Mouse (Mus musculus) heart, embryonic 16.5 days (tissue): ENCODE measurements around the gene Urad. TPM values are rescaled to one million over a fixed set of nuclear protein-coding genes. Genes with fewer than 3 reads are reported as not detected.

Source experiments
- ATAC-seq: fragments of 200-750 bp; cut with Nextera tagmentation; replicated peaks from 2 replicates; pipeline ENCODE4 v1.8.0; 2017; ENCODE audit warnings: moderate number of reproducible peaks; ENCODE audit not compliant: insufficient read depth, low FRiP score; ENCODE audit errors: extremely low read depth
- H3K27ac ChIP-seq: fragments of 300-500 bp; sonication (generic); 2 replicates; pipeline ENCODE4 v1.5.1; 2014; ENCODE audit warnings: mild to moderate bottlenecking, low read length, control low read depth, moderate library complexity
- H3K27me3 ChIP-seq: fragments of 300-500 bp; sonication (generic); 2 replicates; pipeline ENCODE4 v1.6.1; 2014; ENCODE audit warnings: low read length, mixed read lengths; ENCODE audit not compliant: control insufficient read depth, insufficient read depth
- H3K36me3 ChIP-seq: fragments of 300-500 bp; sonication (generic); 2 replicates; pipeline ENCODE4 v1.6.1; 2014; ENCODE audit not compliant: control insufficient read depth, insufficient read depth
- H3K4me1 ChIP-seq: fragments of 300-500 bp; sonication (generic); 2 replicates; pipeline ENCODE4 v1.6.1; 2014; ENCODE audit warnings: low read length, mixed read lengths; ENCODE audit not compliant: control insufficient read depth, insufficient read depth
- H3K4me2 ChIP-seq: fragments of 300-500 bp; sonication (generic); 2 replicates; pipeline ENCODE4 v1.6.1; 2014; ENCODE audit warnings: low read depth, mild to moderate bottlenecking, control low read depth, low read length
- H3K4me3 ChIP-seq: fragments of 300-500 bp; sonication (generic); 2 replicates; pipeline ENCODE4 v1.5.1; 2014; ENCODE audit warnings: mild to moderate bottlenecking, control low read depth, low read length
- H3K9ac ChIP-seq: fragments of 300-500 bp; sonication (generic); 2 replicates; pipeline ENCODE4 v1.6.1; 2014; ENCODE audit warnings: low read length, control low read depth
- H3K9me3 ChIP-seq: fragments of 300-500 bp; sonication (generic); replicated peaks from 2 replicates; pipeline ENCODE4 v1.6.1; 2016; ENCODE audit warnings: low read length; ENCODE audit not compliant: control insufficient read depth
- WGBS: fragments of 180-500 bp; shearing (Covaris S2); extraction: QIAGEN DNeasy Blood & Tissue Kit; methylation state at CpG from one replicate; pipeline ENCODE4 v1.1.7; 2014; 5-methylcytosine and 5-hydroxymethylcytosine counted together
- polyA plus RNA-seq: library from polyadenylated mRNA; unstranded; fragments of >200 nt; fragmentation: Nextera tagmentation; extraction: Ambion mirVana; gene quantifications from 2 replicates; pipeline ENCODE4 v1.2.1, GENCODE M21; 2015

The Urad gene
- polyA plus RNA-seq, 1 experiment from 2014 or later: not detected

DNA sequence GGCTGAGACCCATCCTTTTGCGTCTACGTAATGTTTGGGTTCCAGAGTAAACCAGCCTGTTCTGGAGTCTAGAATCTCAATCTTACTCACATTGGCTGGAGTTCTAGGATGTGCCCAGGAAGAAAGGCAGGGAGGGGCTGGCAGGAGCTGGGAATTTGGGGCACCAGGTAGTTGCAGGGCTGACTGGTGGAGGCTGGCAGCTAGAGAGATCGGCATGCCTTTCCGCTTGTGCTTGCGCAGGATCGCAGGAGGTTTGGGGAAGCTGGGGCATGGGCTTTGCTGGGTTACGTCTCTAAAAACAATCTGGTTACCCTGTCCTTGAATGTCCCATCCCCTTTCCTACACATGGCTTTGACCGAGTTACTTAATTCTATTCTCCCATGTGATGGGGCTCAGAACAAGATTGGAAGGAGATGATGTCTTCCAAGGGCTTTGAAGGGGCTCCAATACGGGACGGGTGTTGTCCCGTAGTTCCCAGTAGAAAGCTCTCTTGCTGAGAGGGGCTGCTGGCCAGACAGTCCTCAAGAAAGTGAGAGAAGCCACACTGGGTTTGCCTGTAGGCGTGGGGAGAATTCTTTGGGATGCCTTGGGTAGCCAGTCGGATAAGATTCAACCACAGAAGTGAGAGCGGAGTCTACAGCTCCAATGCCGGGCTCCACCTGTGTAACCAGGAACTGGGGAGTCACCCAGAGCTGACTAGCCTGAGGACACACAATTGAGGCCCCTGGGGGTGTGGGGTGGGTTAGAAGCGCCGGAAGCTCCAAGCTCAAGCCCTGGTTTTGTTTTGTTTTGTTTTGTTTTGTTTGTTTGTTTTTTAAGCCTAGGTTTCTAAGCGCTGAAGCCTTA is 45.3 kb downstream of the Urad start:
- H3K36me3 ChIP-seq: no peaks in the 10 kb centered on the region
- H3K27ac ChIP-seq: no peak overlapping the region
- H3K4me3 ChIP-seq: no peak overlapping the region
- ATAC-seq: no peak
- no peak overlapping the region for H3K4me2 ChIP-seq
- 2% methylated on average over 18 of the region's 18 CpGs for WGBS
- no peaks in the 10 kb centered on the region for H3K4me1 ChIP-seq
- H3K9me3 ChIP-seq: no peaks in the 10 kb centered on the region
- no peak overlapping the region for H3K9ac ChIP-seq
- peaks cover 83% of the 10 kb centered on the region for H3K27me3 ChIP-seq

GRCm38 (mm10) chr5:147275761-147276160 is 46.5 kb downstream of the Urad start:
- H3K9me3 ChIP-seq: no peaks in the 10 kb centered on the region
- H3K4me2 ChIP-seq: no peak overlapping the region
- H3K27ac ChIP-seq: no peak overlapping the region
- H3K36me3 ChIP-seq: no peaks in the 10 kb centered on the region
- no peak for ATAC-seq
- H3K4me1 ChIP-seq: no peaks in the 10 kb centered on the region
- H3K27me3 ChIP-seq: peaks cover 86% of the 10 kb centered on the region
- WGBS: 9% methylated on average over 3 of the region's 3 CpGs
- H3K4me3 ChIP-seq: no peak overlapping the region
- no peak overlapping the region for H3K9ac ChIP-seq

- no peak overlapping the region for H3K4me3 ChIP-seq
- H3K27me3 ChIP-seq: peaks cover 88% of the 10 kb centered on the region
- no peak overlapping the region for H3K4me2 ChIP-seq
- H3K4me1 ChIP-seq: no peaks in the 10 kb centered on the region
- H3K9ac ChIP-seq: no peak overlapping the region
- H3K27ac ChIP-seq: no peak overlapping the region
- no peaks in the 10 kb centered on the region for H3K36me3 ChIP-seq
- ATAC-seq: no peak
- WGBS: 1% methylated on average over 48 of the region's 48 CpGs
- no peaks in the 10 kb centered on the region for H3K9me3 ChIP-seq
Measured at GRCm38 (mm10) chr5:147274174-147275141, 47.8 kb downstream of the Urad start.

DNA sequence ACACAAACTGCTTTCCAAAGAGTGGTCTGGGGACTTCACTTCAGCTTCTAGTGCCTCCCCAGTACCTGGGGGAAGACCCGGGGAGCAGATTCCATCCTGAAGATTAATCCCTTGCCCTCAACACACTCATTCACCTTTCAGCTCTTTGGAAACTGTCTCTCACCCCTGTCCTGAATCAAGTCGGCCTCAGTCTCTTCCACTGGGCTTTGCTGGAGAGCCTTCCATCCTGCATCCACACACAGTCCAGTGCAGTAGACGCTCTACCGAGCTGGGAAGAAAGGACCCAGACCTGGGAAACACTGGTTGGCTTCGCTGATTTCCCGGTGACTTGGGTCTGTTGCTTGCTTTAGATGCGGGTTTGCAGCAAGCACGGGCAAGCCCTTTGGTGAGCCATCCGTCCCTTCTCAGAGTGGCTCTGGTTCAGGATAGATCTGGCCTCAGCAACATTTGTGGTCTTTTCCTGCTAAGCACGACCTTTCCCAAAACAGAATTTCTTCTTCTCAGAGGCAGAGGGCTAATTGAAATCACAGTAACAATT is 49.4 kb downstream of the Urad start:
- 4% methylated on average over 10 of the region's 10 CpGs for WGBS
- H3K9me3 ChIP-seq: no peaks in the 10 kb centered on the region
- H3K9ac ChIP-seq: no peak overlapping the region
- no peaks in the 10 kb centered on the region for H3K36me3 ChIP-seq
- no peaks in the 10 kb centered on the region for H3K4me1 ChIP-seq
- no peak for ATAC-seq
- no peak overlapping the region for H3K27ac ChIP-seq
- H3K27me3 ChIP-seq: peaks cover 94% of the 10 kb centered on the region
- no peak overlapping the region for H3K4me3 ChIP-seq
- no peak overlapping the region for H3K4me2 ChIP-seq

- H3K9me3 ChIP-seq: no peaks in the 10 kb centered on the region
- no peak overlapping the region for H3K4me2 ChIP-seq
- no peak overlapping the region for H3K4me3 ChIP-seq
- ATAC-seq: no peak
- H3K27me3 ChIP-seq: peaks cover 94% of the 10 kb centered on the region
- 11% methylated on average over 12 of the region's 12 CpGs for WGBS
- no peak overlapping the region for H3K9ac ChIP-seq
- H3K27ac ChIP-seq: no peak overlapping the region
- no peaks in the 10 kb centered on the region for H3K36me3 ChIP-seq
- H3K4me1 ChIP-seq: no peaks in the 10 kb centered on the region
Measured at GRCm38 (mm10) chr5:147272046-147272807, 50.0 kb downstream of the Urad start.

DNA sequence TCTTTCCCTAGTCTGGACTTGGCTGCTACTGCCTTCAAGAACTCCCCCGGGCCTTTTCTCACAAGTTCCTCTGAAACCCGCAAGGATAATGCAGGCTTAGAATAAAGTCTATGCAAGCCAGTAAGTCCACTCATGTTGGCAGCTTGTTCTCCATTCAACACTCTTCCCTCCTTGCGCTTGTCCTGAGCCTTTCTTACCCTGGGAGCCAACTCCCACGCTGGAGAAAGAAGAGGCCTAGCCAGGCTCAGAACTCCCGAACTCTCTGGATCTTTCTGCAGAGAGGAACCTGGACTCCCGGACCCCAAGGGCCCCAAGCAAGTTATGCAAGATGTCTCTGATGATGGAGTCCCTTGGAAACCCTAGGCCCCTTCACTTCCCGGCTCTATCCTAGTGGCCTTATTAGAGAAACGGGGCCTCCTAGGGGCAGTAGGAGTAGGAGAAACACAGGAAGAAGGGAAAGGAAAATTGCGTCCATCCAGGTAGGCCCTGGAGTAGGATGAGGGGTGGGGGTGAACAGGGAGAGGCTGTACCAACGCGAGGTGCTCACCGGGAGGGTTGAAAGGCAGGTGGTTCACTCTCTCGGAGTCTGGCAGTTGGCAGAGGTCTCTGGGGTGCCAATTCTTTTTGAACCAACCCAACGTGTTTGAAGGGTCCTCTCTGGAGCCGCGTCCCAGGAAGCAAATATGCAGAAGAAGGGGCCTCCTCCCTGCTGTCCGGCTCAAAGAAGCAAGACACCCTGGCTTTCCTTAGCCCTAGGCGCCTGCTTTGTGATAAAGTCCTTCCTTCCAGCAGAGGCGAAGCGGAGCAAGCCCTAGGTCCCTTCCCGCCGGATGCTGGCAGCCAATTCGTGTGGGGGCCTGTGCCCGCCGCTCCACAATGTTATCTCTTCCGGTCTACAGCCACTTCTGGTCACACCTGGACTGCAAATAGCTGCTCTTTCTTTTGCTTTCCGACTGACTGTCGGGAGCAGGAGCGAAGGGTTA is 51.3 kb downstream of the Urad start:
- H3K4me3 ChIP-seq: no peak overlapping the region
- WGBS: 4% methylated on average over 29 of the region's 29 CpGs
- no peak overlapping the region for H3K9ac ChIP-seq
- H3K9me3 ChIP-seq: no peaks in the 10 kb centered on the region
- no peak overlapping the region for H3K4me2 ChIP-seq
- H3K27me3 ChIP-seq: peaks cover 91% of the 10 kb centered on the region
- no peaks in the 10 kb centered on the region for H3K4me1 ChIP-seq
- H3K36me3 ChIP-seq: no peaks in the 10 kb centered on the region
- no peak for ATAC-seq
- H3K27ac ChIP-seq: no peak overlapping the region

GRCm38 (mm10) chr5:147269926-147270672 is 52.1 kb downstream of the Urad start, which contains the start of gene Pdx1:
Pdx1 (plus strand) TSS chr5:147269959.
- no peak; the same call in 1 of the 2 replicates for ATAC-seq
- H3K27me3 ChIP-seq: peaks cover 91% of the 10 kb centered on the region
- H3K4me1 ChIP-seq: no peaks in the 10 kb centered on the region
- H3K9me3 ChIP-seq: no peaks in the 10 kb centered on the region
- H3K27ac ChIP-seq: no peak within 1 kb of the TSS
- peak within 1 kb of the TSS; percentile 28 for H3K4me3 ChIP-seq
- under 1% methylated on average over 44 of the region's 44 CpGs for WGBS
- peak within 1 kb of the TSS; percentile 44; the same call in 1 of the 2 replicates for H3K4me2 ChIP-seq
- no peaks in the 10 kb centered on the region for H3K36me3 ChIP-seq
- H3K9ac ChIP-seq: no peak within 1 kb of the TSS
